Mouse (Mus musculus) heart, postnatal 0 days (tissue): ENCODE results near the gene Clec2l.

Experiments
- CTCF ChIP-seq: IDR thresholded peaks from 2 replicates; pipeline ENCODE4 v1.5.1; 2016; ENCODE audit warnings: antibody characterized with exemption, control low read depth, low read depth
- EP300 ChIP-seq: IDR thresholded peaks from 2 replicates; pipeline ENCODE4 v1.6.1; 2016; ENCODE audit warnings: antibody characterized with exemption, low read depth

DNA sequence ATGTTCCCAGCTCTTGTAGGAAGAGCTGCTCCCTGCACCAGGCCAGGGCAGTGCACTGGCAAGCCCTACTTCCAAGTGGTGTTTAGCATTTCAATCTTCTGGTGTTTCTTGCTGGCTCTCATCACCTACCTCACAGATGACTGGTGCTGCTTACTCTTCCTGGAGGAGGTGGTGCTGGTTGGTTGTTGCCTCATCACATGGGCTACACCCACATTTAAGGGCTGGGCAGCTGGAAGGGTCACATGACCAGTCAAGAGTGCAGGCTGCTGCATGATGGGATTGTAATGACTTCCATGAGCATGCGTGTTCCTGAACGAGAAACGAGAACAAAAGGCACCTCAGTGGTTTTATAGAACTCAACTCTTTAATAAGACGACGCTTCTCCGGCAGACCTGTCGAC lies 55.8 kb downstream of the Clec2l start:
- TF ChIP-seq EP300, result no peak
- TF ChIP-seq CTCF, result no peak
